Mouse (Mus musculus) MEL (cell line): ENCODE results near the gene Odaph. TPM values are rescaled to one million over a fixed set of nuclear protein-coding genes. Genes with fewer than 3 reads are reported as not detected.

Source experiments
- DNase-seq: peaks from one replicate; pipeline ENCODE4 v3.0.0; 2011; ENCODE audit warnings: low read depth, low spot score
- H3K27ac ChIP-seq: 2 replicates; pipeline ENCODE4 v1.5.1; 2012; ENCODE audit warnings: low read depth, mild to moderate bottlenecking, control low read depth, low read length, moderate library complexity; ENCODE audit not compliant: control insufficient read depth
- H3K27me3 ChIP-seq, 2 experiments: fragments of 150-350 bp in 1 of 2; sonication (generic) in 1 of 2; 2 replicates each; pipeline ENCODE4 v1.6.1; 2012; ENCODE audit warnings: low read length in 2 of 2, mild to moderate bottlenecking in 2 of 2, improper control_type of control experiment in 1 of 2, moderate library complexity in 1 of 2; ENCODE audit not compliant: insufficient read depth in 2 of 2, control insufficient read depth in 1 of 2
- H3K36me3 ChIP-seq, 2 experiments: 2 replicates each; pipeline ENCODE4 v1.6.1; 2012 to 2014; ENCODE audit warnings: low read length in 2 of 2, improper control_type of control experiment in 1 of 2, inconsistent platforms in 1 of 2, mild to moderate bottlenecking in 1 of 2; ENCODE audit not compliant: insufficient read depth in 2 of 2, control insufficient read depth in 1 of 2
- H3K4me1 ChIP-seq, 2 experiments: fragments of 150-350 bp in 1 of 2; sonication (generic) in 1 of 2; 2 replicates each; pipeline ENCODE4 v1.6.1; 2012; ENCODE audit warnings: low read length in 2 of 2, improper control_type of control experiment in 1 of 2, mild to moderate bottlenecking in 1 of 2; ENCODE audit not compliant: insufficient read depth in 2 of 2, control insufficient read depth in 1 of 2
- H3K4me3 ChIP-seq, 2 experiments: fragments of 150-350 bp in 1 of 2; sonication (generic) in 1 of 2; 2 replicates each; pipeline ENCODE4 v1.5.1; 2012; ENCODE audit warnings: low read depth in 2 of 2, low read length in 2 of 2, mild to moderate bottlenecking in 2 of 2, moderate library complexity in 2 of 2, control low read depth in 1 of 2, improper control_type of control experiment in 1 of 2; ENCODE audit not compliant: control insufficient read depth in 1 of 2, insufficient read depth in 1 of 2
- H3K79me2 ChIP-seq: 2 replicates; pipeline ENCODE4 v1.6.1; 2012; ENCODE audit warnings: mild to moderate bottlenecking, low read length, moderate library complexity; ENCODE audit not compliant: control insufficient read depth, poor library complexity, insufficient read depth
- H3K9ac ChIP-seq: 2 replicates; pipeline ENCODE4 v1.6.1; 2012; ENCODE audit warnings: low read depth, mild to moderate bottlenecking, control low read depth, low read length, moderate library complexity; ENCODE audit not compliant: control insufficient read depth, poor library complexity, severe bottlenecking
- H3K9me3 ChIP-seq: fragments of 150-350 bp; sonication (generic); replicated peaks from 2 replicates; pipeline ENCODE4 v1.6.1; 2012; ENCODE audit warnings: mild to moderate bottlenecking, low read length, improper control_type of control experiment, moderate library complexity; ENCODE audit not compliant: insufficient read depth
- BHLHE40 ChIP-seq: IDR thresholded peaks from 2 replicates; pipeline ENCODE4 v1.6.1; 2012; ENCODE audit warnings: low read depth, mild to moderate bottlenecking, inconsistent platforms, low read length, improper control_type of control experiment, borderline replicate concordance
- CHD1 ChIP-seq: IDR thresholded peaks from 2 replicates; pipeline ENCODE4 v1.6.1; 2012; ENCODE audit warnings: low read depth, mild to moderate bottlenecking, inconsistent platforms, low read length, improper control_type of control experiment
- E2F4 ChIP-seq: IDR thresholded peaks from 2 replicates; pipeline ENCODE4 v1.6.1; 2011; ENCODE audit warnings: low read depth, low read length, improper control_type of control experiment, borderline replicate concordance
- ELF1 ChIP-seq: IDR thresholded peaks from 2 replicates; pipeline ENCODE4 v1.6.1; 2014; ENCODE audit warnings: low read depth, mild to moderate bottlenecking, inconsistent platforms, low read length, improper control_type of control experiment, moderate library complexity
- EP300 ChIP-seq, 2 experiments: IDR thresholded peaks; 2 replicates each; pipeline ENCODE4 v1.6.1; 2011; ENCODE audit warnings: improper control_type of control experiment in 2 of 2, low read length in 2 of 2, low read depth in 1 of 2, mild to moderate bottlenecking in 1 of 2
- JUND ChIP-seq: IDR thresholded peaks from 2 replicates; pipeline ENCODE4 v1.6.1; 2011; ENCODE audit warnings: low read depth, mild to moderate bottlenecking, improper control_type of control experiment, low read length
- KAT2A ChIP-seq: conservative IDR thresholded peaks from 2 replicates; pipeline ENCODE4 v1.6.1; 2012; ENCODE audit warnings: low read depth, low read length, improper control_type of control experiment, inconsistent platforms
- MAFK ChIP-seq: IDR thresholded peaks from 2 replicates; pipeline ENCODE4 v1.6.1; 2011; ENCODE audit warnings: low read depth, mild to moderate bottlenecking, low read length, improper control_type of control experiment, borderline replicate concordance
- MAZ ChIP-seq: IDR thresholded peaks from 2 replicates; pipeline ENCODE4 v1.6.1; 2012; ENCODE audit warnings: low read depth, mild to moderate bottlenecking, inconsistent platforms, low read length, improper control_type of control experiment
- MEF2A ChIP-seq: IDR thresholded peaks from 2 replicates; pipeline ENCODE4 v1.6.1; 2014; ENCODE audit warnings: low read depth, mild to moderate bottlenecking, inconsistent platforms, low read length, improper control_type of control experiment; ENCODE audit not compliant: poor library complexity, insufficient replicate concordance, severe bottlenecking; ENCODE audit errors: extremely low read depth
- POLR2A ChIP-seq, 2 experiments: IDR thresholded peaks; 2 replicates each; pipeline ENCODE4 v1.6.1; 2011 to 2012; ENCODE audit warnings: low read length in 2 of 2, mild to moderate bottlenecking in 2 of 2, control low read depth in 1 of 2, improper control_type of control experiment in 1 of 2, low read depth in 1 of 2, moderate library complexity in 1 of 2; ENCODE audit not compliant: control insufficient read depth in 1 of 2, insufficient read depth in 1 of 2, poor library complexity in 1 of 2
- POLR2AphosphoS5 ChIP-seq: IDR thresholded peaks from 2 replicates; pipeline ENCODE4 v1.6.1; 2012; ENCODE audit warnings: low read depth, borderline replicate concordance, mild to moderate bottlenecking, inconsistent platforms, low read length, moderate library complexity, mixed read lengths
- UBTF ChIP-seq: IDR thresholded peaks from 2 replicates; pipeline ENCODE4 v1.6.1; 2012; ENCODE audit warnings: low read depth, mild to moderate bottlenecking, inconsistent platforms, low read length, improper control_type of control experiment, moderate library complexity, borderline replicate concordance; ENCODE audit not compliant: insufficient read depth
- USF1 ChIP-seq: IDR thresholded peaks from 2 replicates; pipeline ENCODE4 v1.6.1; 2014; ENCODE audit warnings: low read depth, mild to moderate bottlenecking, inconsistent platforms, low read length, improper control_type of control experiment, moderate library complexity
- USF2 ChIP-seq, 2 experiments: IDR thresholded peaks; 2 replicates each; pipeline ENCODE4 v1.6.1; 2011 to 2012; ENCODE audit warnings: improper control_type of control experiment in 2 of 2, low read length in 2 of 2, borderline replicate concordance in 1 of 2, inconsistent platforms in 1 of 2, low read depth in 1 of 2, mild to moderate bottlenecking in 1 of 2; ENCODE audit not compliant: insufficient read depth in 1 of 2
- ZKSCAN1 ChIP-seq: IDR thresholded peaks from 2 replicates; pipeline ENCODE4 v1.6.1; 2012; ENCODE audit warnings: low read depth, mild to moderate bottlenecking, inconsistent platforms, low read length, improper control_type of control experiment, moderate library complexity
- ZMIZ1 ChIP-seq: IDR thresholded peaks from 2 replicates; pipeline ENCODE4 v1.6.1; 2012; ENCODE audit warnings: low read depth, mild to moderate bottlenecking, inconsistent platforms, low read length, improper control_type of control experiment, moderate library complexity
- polyA plus RNA-seq, 2 experiments: library from polyadenylated mRNA; stranded (reverse) in 1 of 2; unstranded in 1 of 2; fragments of >175 nt in 1 of 2; fragments of >200 nt in 1 of 2; gene quantifications; 2 replicates each; pipeline versions ENCODE4 v1.2.1 to v1.2.4; 2012; ENCODE audit warnings: low replicate concordance in 2 of 2, low read depth in 1 of 2; ENCODE audit not compliant: insufficient read length in 2 of 2, insufficient read depth in 1 of 2, missing spikeins in 1 of 2
- total RNA-seq: library from RNA; depleted of rRNA; stranded (reverse); fragments of 300-350 nt; gene quantifications from 2 replicates; pipeline ENCODE4 v1.2.3, GENCODE M21; 2012

The Odaph gene
- total and polyA plus RNA-seq, 3 experiments: 0.27 to 0.65 TPM; not detected in 1

DNA sequence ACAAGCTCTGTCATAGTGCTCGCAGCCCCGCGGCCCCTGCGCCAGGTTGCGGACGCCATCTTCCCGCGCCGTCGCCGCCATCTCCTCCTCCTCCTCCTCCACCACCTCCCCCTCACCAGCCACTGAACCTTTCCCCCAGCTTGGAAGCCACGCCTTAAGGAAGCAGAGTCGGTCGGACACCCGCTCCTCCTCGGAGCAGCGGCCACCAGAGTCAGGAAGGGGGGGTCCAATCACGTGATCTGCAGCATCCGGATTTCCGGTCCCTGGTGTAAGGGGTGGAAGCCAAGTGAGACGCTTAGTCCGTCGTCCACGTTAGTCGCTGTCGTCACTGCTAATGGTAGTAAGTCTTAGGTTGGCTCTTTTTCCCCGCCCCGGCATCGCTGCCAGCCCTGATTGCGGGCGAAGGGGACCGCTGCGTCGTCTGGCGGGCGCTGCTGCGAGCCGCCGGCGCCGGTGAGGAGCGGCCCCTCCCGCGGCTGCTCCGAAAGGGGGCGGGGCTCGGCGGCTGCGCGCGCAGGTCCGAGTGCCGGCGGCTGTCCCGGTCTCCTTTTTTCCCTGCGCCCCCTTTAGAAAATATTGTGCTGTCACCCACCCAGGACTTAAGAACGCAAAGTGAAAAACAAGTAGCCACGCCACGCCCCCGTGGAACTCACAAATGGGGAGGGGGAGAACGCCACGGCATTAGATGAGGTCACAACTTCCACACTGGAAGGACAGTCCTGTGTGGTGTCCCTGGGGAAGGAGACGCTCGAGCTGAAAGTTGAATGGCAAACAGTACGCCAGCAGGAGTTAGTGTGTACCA, 24.4 kb upstream of the Odaph start, which contains the start of gene Rchy1 (continued):
- TF ChIP-seq USF1: peak; percentile 98
- peak; percentile 82 for TF ChIP-seq ELF1
- TF ChIP-seq USF2 (IDR thresholded peaks at IDR 0.05; ENCODE audit: borderline replicate concordance in 1 of 2, insufficient read depth in 1 of 2, low read depth in 1 of 2, low read length in 2 of 2): peak; percentile 75 to 78
- peak; percentile 68; the same call in 1 of the 2 replicates for TF ChIP-seq MAZ
- TF ChIP-seq JUND: no peak
- TF ChIP-seq MEF2A: 0 out of 2 replicates have a peak, but pooled peaks have one; percentile 18

GRCm38 (mm10) chr5:91972046-91972445, 15.2 kb upstream of the Odaph start:
- DNase-seq: no peak
- Histone ChIP-seq H3K4me3 (no peak overlapping the region), H3K4me1 (no peaks in the 10 kb centered on the region), H3K27me3 (no peaks in the 10 kb centered on the region), H3K9me3 (no peaks in the 10 kb centered on the region), H3K27ac (no peak overlapping the region), H3K36me3 (no peaks in the 10 kb centered on the region), H3K79me2 (no peaks in the 10 kb centered on the region), H3K9ac (no peak overlapping the region)
- TF ChIP-seq POLR2A (IDR thresholded peaks at IDR 0.05; ENCODE audit: control insufficient read depth in 1 of 2, insufficient read depth in 1 of 2, low read depth in 1 of 2, low read length in 2 of 2, poor library complexity in 1 of 2) (no peak), KAT2A (no peak), ZMIZ1 (no peak), CHD1 (no peak), JUND (no peak), ZKSCAN1 (no peak), MAFK (no peak)

DNA sequence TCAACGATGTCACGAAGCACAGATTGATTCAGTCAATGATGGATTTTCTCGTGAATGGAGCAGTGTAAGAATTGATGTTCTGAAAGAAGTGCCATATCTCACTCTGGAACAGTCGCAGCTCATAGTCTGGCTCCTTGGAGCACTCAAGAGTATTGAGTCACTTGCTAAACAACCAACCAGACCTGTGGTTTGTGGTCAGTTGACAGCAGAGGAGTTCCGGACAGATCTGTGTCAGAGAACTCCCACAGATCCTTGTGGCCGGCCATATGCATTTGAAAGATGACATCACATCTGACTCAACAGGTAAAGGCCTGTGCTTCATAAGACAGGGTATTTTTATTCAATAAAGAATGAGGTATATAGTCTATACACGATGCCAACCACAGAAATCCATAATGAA, 13.3 kb upstream of the Odaph start:
- no peaks in the 10 kb centered on the region for H3K79me2 ChIP-seq
- TF ChIP-seq MAZ (no peak), E2F4 (no peak), BHLHE40 (no peak), POLR2AphosphoS5 (no peak), UBTF (no peak), MAFK (no peak), EP300 (IDR thresholded peaks at IDR 0.05; ENCODE audit: low read depth in 1 of 2, low read length in 2 of 2) (no peak)
- TF ChIP-seq, all 39 proteins: peak for 0
- Histone ChIP-seq H3K27me3 (no peaks in the 10 kb centered on the region), H3K9me3 (no peaks in the 10 kb centered on the region), H3K9ac (no peak overlapping the region), H3K4me1 (no peaks in the 10 kb centered on the region), H3K36me3 (no peaks in the 10 kb centered on the region), H3K27ac (no peak overlapping the region), H3K4me3 (no peak overlapping the region)
- DNase-seq: no peak
